Mouse (Mus musculus) liver, adult 2 months (tissue): ENCODE data around the gene Pink1. TPM values are rescaled to one million over a fixed set of nuclear protein-coding genes. Genes with fewer than 3 reads are reported as not detected.
"Not testable (repeated sequence)": the region's sequence is repeated elsewhere in the genome, so short reads cannot be mapped to it uniquely, and the experiment has no call there.

Experiments used
- DNase-seq: peaks from one replicate; pipeline ENCODE4 v3.0.0-alpha.2; 2011; ENCODE audit warnings: low read depth, low spot score; ENCODE audit errors: extremely low read depth
- H3K27ac ChIP-seq: fragments of 200-500 bp; replicated peaks from 2 replicates; pipeline ENCODE4 v1.5.1; 2012; ENCODE audit warnings: low read depth, mild to moderate bottlenecking, control low read depth, inconsistent platforms, low read length; ENCODE audit not compliant: insufficient read depth
- H3K27me3 ChIP-seq: fragments of 200-500 bp; 2 replicates; pipeline ENCODE4 v1.6.1; 2012; ENCODE audit warnings: mild to moderate bottlenecking, moderate library complexity, low read length, inconsistent platforms; ENCODE audit not compliant: control insufficient read depth, insufficient read depth
- H3K36me3 ChIP-seq: fragments of 200-500 bp; 2 replicates; pipeline ENCODE4 v1.6.1; 2012; ENCODE audit warnings: low read length, inconsistent platforms; ENCODE audit not compliant: control insufficient read depth, insufficient read depth
- H3K4me1 ChIP-seq: fragments of 200-500 bp; 2 replicates; pipeline ENCODE4 v1.6.1; 2011; ENCODE audit warnings: low read length; ENCODE audit not compliant: control insufficient read depth, insufficient read depth
- H3K4me3 ChIP-seq: fragments of 200-500 bp; 2 replicates; pipeline ENCODE4 v1.5.1; 2011; ENCODE audit warnings: low read depth, mild to moderate bottlenecking, control low read depth, low read length, moderate library complexity; ENCODE audit not compliant: insufficient read depth
- H3K79me2 ChIP-seq: fragments of 200-500 bp; 2 replicates; pipeline ENCODE4 v1.6.1; 2012; ENCODE audit warnings: inconsistent platforms, mild to moderate bottlenecking, low read length, moderate library complexity; ENCODE audit not compliant: control insufficient read depth, insufficient read depth
- H3K9ac ChIP-seq: fragments of 200-500 bp; 2 replicates; pipeline ENCODE4 v1.6.1; 2012; ENCODE audit warnings: low read depth, mild to moderate bottlenecking, control low read depth, inconsistent platforms, low read length
- CTCF ChIP-seq: fragments of 200-500 bp; IDR thresholded peaks from 2 replicates; pipeline ENCODE4 v1.5.1; 2011; ENCODE audit warnings: low read depth, low read length, control low read depth
- POLR2A ChIP-seq: fragments of 200-500 bp; IDR thresholded peaks from 2 replicates; pipeline ENCODE4 v1.6.1; 2011; ENCODE audit warnings: low read length, control low read depth; ENCODE audit not compliant: insufficient read depth; ENCODE audit errors: extremely low read depth
- WGBS: fragments of 180-500 bp; shearing (Covaris S2); methylation state at CpG from one replicate; pipeline ENCODE4 v1.1.7; 2018; 5-methylcytosine and 5-hydroxymethylcytosine counted together
- polyA plus RNA-seq: library from polyadenylated mRNA; depleted of rRNA; stranded (reverse); fragments of >200 nt; gene quantifications from 2 replicates; pipeline ENCODE4 v1.2.3, GENCODE M21; 2012
- total RNA-seq: library from RNA; depleted of rRNA; stranded (reverse); fragments of >200 nt; gene quantifications from 2 replicates; pipeline ENCODE4 v1.2.3, GENCODE M21; 2014

Gene Pink1
- total and polyA plus RNA-seq, 2 experiments = 134 to 192 TPM

GRCm38 (mm10) chr4:138331647-138332046 lies 5.5 kb upstream of the Pink1 start:
- no peak overlapping the region for H3K4me3 ChIP-seq
- H3K36me3 ChIP-seq = no peaks in the 10 kb centered on the region
- H3K9ac ChIP-seq = no peak overlapping the region
- no peaks in the 10 kb centered on the region for H3K79me2 ChIP-seq
- no peak for DNase-seq
- 77% methylated on average over 9 of the region's 9 CpGs for WGBS
- H3K4me1 ChIP-seq = 0 out of 2 replicates have a peak, but pooled peaks cover 2% of the 10 kb centered on the region
- no peak for TF ChIP-seq POLR2A
- TF ChIP-seq CTCF = no peak
- no peak overlapping the region for H3K27ac ChIP-seq
- H3K27me3 ChIP-seq = no peaks in the 10 kb centered on the region

- Histone ChIP-seq H3K9ac (no peak overlapping the region), H3K79me2 (no peaks in the 10 kb centered on the region), H3K4me3 (no peak overlapping the region), H3K36me3 (no peaks in the 10 kb centered on the region), H3K27ac (no peak overlapping the region), H3K27me3 (no peaks in the 10 kb centered on the region), H3K4me1 (0 out of 2 replicates have a peak, but pooled peaks cover 3% of the 10 kb centered on the region)
- WGBS = 38% methylated on average over 15 of the region's 15 CpGs
- no peak for TF ChIP-seq POLR2A
- no peak for TF ChIP-seq CTCF
- DNase-seq = no peak
These were observed 4.2 kb upstream of the Pink1 start for GRCm38 (mm10) chr4:138330264-138330671.

GRCm38 (mm10) chr4:138327891-138328470 lies 1.9 kb upstream of the Pink1 start:
- Histone ChIP-seq H3K27me3 (no peaks in the 10 kb centered on the region), H3K4me1 (peaks cover 13% of the 10 kb centered on the region), H3K4me3 (peak overlapping the region; percentile 12; the same call in 1 of the 2 replicates), H3K79me2 (no peaks in the 10 kb centered on the region), H3K36me3 (no peaks in the 10 kb centered on the region), H3K27ac (no peak overlapping the region; the same call in 1 of the 2 replicates), H3K9ac (0 out of 2 replicates have a peak overlapping the region, but pooled peaks have one; percentile 12)
- WGBS = 66% methylated on average over 7 of the region's 7 CpGs
- TF ChIP-seq POLR2A (no peak), CTCF (no peak)
- no peak for DNase-seq

- 43% methylated on average over 9 of the region's 12 CpGs for WGBS
- DNase-seq, H3K79me2 ChIP-seq, H3K36me3 ChIP-seq, H3K27ac ChIP-seq, H3K27me3 ChIP-seq, H3K4me3 ChIP-seq, H3K9ac ChIP-seq: not testable (repeated sequence)
- peaks cover 13% of the 10 kb centered on the region for H3K4me1 ChIP-seq
These were observed 1.0 kb upstream of the Pink1 start for GRCm38 (mm10) chr4:138327155-138327554.

GRCm38 (mm10) chr4:138325466-138326076 lies 536 bp downstream of the Pink1 start:
- Histone ChIP-seq H3K4me3 (peak overlapping the region; percentile 82), H3K9ac (peak overlapping the region; percentile 96), H3K4me1 (peaks cover 13% of the 10 kb centered on the region), H3K27ac (peak overlapping the region; percentile 98), H3K27me3 (no peaks in the 10 kb centered on the region), H3K79me2 (peaks cover 5% of the 10 kb centered on the region), H3K36me3 (no peaks in the 10 kb centered on the region)
- TF ChIP-seq POLR2A (peak; percentile 91), CTCF (no peak; the same call in 1 of the 2 replicates)
- DNase-seq = peak; percentile 95
- under 1% methylated on average over 45 of the region's 45 CpGs for WGBS

- DNase-seq = no peak
- Histone ChIP-seq H3K79me2 (peaks cover 5% of the 10 kb centered on the region), H3K36me3 (no peaks in the 10 kb centered on the region), H3K4me1 (peaks cover 13% of the 10 kb centered on the region), H3K27ac (peak overlapping the region; percentile 55), H3K9ac (no peak overlapping the region), H3K4me3 (no peak overlapping the region), H3K27me3 (no peaks in the 10 kb centered on the region)
- 78% methylated on average over 3 of the region's 3 CpGs for WGBS
- no peak for TF ChIP-seq POLR2A
- no peak for TF ChIP-seq CTCF
These were observed 1.7 kb downstream of the Pink1 start for GRCm38 (mm10) chr4:138324451-138324850.
